Mouse (Mus musculus) urinary bladder, postnatal 10 days (tissue): ENCODE measurements around the gene Aadacl2.

Experiments used
- DNase-seq: peaks from one replicate; pipeline ENCODE4 v3.0.0; 2022; ENCODE audit warnings: low spot score

The Aadacl2 gene

GRCm38 (mm10) chr3:60006443-60006842 is at the start of gene Aadacl2:
Gene Aadacl2, plus strand, starts transcription at chr3:60006743.
- no peak for DNase-seq

GRCm38 (mm10) chr3:59970891-59971290 is 35.7 kb upstream of the Aadacl2 start:
- no peak for DNase-seq

DNA sequence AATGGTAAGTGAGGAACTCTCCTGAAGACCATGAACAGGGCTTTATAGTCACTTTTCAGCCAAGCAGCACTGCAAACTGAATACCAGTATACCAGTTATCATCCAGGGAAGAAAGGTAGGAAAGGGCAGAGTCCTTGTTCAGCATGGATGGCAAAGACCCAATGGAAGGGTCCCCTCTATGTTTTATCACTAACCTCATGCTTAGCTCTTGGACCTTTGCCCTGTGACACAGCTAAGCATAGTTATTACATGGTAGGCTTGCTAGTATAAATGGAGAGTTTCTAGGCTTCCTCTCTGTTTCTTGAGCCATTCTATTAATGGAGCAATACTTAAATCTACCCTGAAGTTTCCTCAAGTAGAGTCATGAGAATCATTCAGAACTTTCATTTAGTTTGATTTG is 32.0 kb upstream of the Aadacl2 start:
- DNase-seq, result no peak

GRCm38 (mm10) chr3:60003622-60004021 is 2.9 kb upstream of the Aadacl2 start:
- DNase-seq, result no peak

DNA sequence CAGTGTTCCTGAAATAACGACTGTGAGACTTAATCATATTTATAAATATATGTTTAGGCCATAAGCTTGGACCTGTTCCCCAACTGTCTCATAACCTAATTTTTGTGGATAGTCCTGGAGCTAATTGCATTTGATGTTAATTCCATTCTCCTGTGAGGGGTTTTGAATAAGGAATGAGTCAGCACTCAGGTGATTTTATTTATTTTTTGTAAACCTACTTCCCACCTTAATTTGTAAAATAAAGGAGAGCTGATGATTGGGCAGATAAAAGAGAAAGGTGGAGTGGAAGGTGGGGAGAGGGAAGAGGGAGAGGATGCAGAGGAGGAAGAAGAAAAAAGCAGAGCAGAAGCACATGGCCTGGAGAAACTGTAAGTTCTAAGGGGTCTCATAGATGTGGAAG is 18.9 kb downstream of the Aadacl2 start, which contains the start of gene Aadac:
Gene Aadac (plus strand): TSS at position 301 of the 400 bp plus-strand sequence.
- no peak for DNase-seq

DNA sequence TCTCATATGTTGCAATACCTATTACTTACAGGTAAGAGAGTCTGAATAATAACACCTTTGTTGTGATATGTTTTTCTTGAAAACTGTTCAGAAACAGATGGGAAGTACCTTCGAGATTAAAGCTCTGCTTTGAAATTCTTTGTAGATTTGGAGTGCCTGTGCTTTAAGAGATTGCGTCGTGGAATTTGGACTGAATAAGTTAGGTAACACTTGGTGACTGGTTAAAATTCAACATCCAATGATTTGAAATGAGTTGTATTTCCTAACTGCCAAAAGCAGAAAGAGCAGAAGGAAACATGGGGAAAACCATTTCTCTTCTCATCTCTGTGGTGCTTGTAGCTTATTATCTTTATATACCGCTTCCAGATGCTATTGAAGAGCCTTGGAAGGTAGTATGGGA is 25.0 kb downstream of the Aadacl2 start:
- DNase-seq, result no peak

GRCm38 (mm10) chr3:60046221-60046913 is 39.8 kb downstream of the Aadacl2 start:
- no peak for DNase-seq

GRCm38 (mm10) chr3:60053231-60053927 is 46.8 kb downstream of the Aadacl2 start:
- no peak for DNase-seq

- DNase-seq, result no peak
These were observed 47.4 kb downstream of the Aadacl2 start for GRCm38 (mm10) chr3:60053931-60054330.

GRCm38 (mm10) chr3:60056451-60056850 is 49.9 kb downstream of the Aadacl2 start:
- no peak for DNase-seq

DNA sequence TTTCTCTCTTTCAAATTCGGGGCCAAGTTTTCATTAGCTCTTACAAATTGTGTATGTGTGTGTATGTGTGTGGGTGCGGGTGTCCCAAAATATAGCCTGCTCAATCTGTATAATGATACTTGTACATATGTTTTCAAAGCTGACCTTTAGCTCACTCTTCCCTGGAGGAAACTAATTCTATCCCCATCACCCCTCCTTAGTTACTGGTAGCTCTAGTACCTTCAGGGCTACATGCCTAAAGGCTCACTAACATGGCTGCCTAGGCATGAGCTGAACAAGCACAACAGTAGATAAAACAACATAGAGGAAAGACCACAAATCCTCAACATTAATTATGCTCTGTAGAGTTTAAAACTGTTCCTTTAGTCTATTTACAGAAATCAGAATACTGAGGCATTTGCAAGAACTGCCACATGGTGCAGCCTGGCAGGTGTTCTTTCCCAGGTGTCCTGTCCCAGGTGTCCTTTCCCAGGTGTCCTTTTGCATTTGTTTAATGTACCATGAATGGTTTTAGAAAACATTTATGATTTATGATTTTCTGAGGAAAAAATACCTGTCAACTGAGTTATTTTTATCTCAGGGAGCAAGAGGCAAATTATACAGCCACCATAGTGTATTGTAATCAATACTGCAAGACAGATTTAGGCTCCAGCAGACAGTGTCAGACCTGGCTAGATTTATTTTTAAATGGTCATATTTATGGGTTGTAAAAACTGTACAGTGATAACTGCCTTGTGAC is 50.7 kb downstream of the Aadacl2 start:
- no peak for DNase-seq

DNA sequence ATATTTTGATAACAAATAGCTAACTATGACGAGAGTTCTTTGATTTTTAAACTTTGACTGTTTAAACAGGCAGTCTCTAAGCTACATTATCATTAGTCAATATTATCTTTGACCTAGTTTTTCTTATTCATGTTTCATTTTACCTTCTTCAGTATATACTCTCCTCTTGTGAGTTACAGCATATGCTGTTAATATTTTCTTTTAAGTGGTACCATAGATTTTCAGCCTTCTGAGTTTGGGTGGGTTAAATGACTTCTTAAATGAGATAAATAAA is 51.2 kb downstream of the Aadacl2 start:
- DNase-seq, result no peak
